Mouse (Mus musculus) bone marrow macrophage, adult 2 months (primary cell): ENCODE data around the gene Coro7.

ENCODE experiments used
- CTCF ChIP-seq: IDR thresholded peaks from 2 replicates; pipeline ENCODE4 v1.5.1; 2012; ENCODE audit warnings: low read depth, mild to moderate bottlenecking, low read length, moderate library complexity
- POLR2A ChIP-seq: IDR thresholded peaks from 2 replicates; pipeline ENCODE4 v1.6.1; 2012; ENCODE audit warnings: mild to moderate bottlenecking, low read depth, low read length, borderline replicate concordance

GRCm38 (mm10) chr16:4676836-4677235 lies 2.7 kb downstream of the Coro7 start:
- TF ChIP-seq CTCF (no peak), POLR2A (no peak)
